Mouse (Mus musculus) right cerebral cortex, postnatal 4 days (tissue): Measurements from ENCODE around the gene Fam69b.
A peak's percentile ranks its signal among the peaks of the same experiment; 100 is the strongest.

ENCODE experiments used
- DNase-seq: peaks from one replicate; pipeline ENCODE4 v3.0.0-alpha.2; 2022

Fam69b gene

DNA sequence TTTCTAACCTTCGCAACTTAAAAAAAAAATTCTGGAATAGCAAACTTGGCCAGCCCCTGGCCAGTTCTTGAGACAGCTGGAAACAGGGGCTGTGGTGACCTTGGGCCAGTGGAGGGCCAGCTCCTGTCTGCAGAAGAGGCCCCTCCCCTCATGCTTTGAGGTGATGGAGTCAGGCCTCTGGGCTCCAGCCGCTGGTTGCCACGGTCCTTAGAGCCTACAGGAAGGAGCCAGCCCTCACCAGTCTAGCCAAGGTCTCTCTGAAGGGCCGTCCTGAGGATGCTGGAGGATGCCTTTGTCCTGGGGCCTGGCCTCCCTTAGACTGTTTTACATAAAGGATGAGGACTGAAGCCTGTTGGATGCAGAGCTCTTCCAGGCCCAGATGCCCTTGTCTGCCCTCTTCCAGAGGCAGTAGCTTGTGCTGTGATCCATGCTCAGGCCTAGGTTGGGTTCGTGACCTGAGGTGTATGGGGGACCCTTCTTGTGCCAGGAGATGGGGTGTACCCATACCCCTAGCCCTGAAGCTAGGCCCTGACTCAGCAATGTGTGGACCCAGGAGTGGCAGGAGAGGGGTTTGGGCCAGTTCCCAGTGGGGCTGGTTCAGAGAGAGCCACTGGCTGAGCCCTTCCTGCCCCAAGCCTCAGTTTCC is 658 bp downstream of the Fam69b start:
- DNase-seq, result peak; percentile 21

GRCm38 (mm10) chr2:26632541-26633395 is 4.5 kb downstream of the Fam69b start:
- no peak for DNase-seq

GRCm38 (mm10) chr2:26633953-26634530 is 5.8 kb downstream of the Fam69b start:
- DNase-seq, result no peak

- DNase-seq, result no peak
Measured at GRCm38 (mm10) chr2:26634629-26635488, 6.6 kb downstream of the Fam69b start.

DNA sequence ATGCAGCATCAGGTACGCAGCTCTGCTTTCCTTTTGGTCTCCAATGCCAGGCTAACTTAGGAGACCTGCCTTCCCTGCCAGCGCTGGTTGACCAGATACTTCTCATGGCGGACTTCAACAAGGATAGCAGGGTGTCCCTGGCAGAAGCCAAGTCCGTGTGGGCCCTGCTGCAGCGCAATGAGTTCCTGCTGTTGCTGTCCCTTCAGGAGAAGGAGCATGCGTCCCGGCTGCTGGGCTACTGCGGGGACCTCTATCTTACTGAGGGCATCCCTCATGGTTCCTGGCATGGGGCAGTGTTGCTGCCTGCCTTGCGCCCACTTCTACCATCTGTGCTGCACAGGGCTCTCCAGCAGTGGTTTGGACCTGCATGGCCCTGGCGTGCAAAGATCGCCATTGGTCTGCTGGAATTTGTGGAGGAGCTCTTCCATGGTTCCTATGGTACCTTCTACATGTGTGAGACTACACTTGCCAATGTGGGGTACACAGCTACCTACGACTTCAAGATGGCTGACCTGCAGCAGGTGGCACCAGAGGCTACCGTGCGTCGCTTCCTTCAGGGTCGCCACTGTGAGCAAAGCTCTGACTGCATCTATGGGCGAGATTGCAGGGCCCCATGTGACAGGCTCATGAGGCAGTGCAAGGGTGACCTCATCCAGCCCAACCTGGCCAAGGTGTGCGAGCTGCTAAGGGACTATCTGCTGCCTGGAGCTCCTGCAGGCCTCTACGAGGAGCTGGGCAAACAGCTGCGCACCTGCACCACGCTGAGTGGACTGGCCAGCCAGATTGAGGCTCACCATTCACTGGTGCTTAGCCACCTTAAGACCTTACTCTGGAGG is 7.5 kb downstream of the Fam69b start:
- DNase-seq, result no peak

GRCm38 (mm10) chr2:26636325-26636635 is 8.0 kb downstream of the Fam69b start:
- no peak for DNase-seq

DNA sequence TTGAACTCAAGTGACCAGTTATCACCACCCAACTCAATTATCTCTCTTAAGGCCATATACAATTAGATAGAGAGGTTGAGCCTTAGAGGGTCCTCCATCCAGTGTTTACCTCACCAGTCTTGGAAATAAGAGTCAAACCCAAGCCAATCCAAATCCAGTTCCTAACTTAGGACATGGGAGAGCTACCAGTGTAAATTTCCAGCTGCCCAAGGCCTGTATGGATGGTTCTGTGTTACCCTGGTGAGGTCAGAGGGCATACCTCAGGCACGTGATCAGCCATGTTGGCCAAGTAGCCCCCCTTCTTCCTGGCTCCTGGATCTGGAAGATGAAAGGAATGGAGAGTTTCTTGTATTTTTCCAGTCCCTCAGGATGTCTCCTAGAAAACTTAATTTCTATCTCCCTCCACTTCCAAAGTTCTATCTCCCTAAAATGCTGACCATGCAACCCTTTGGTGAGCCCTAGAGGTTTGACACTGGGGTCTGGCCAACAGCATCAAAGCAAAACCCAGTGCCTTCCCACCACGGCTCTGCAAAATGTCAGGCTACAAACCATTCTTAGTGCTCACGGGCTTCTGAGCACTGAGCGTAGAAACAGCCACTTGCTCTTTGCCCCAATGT is 9.2 kb downstream of the Fam69b start:
- DNase-seq, result no peak

- DNase-seq, result no peak
Measured at GRCm38 (mm10) chr2:26638039-26638438, 9.8 kb downstream of the Fam69b start.

GRCm38 (mm10) chr2:26638572-26638971 is 10.3 kb downstream of the Fam69b start:
- DNase-seq, result no peak

DNA sequence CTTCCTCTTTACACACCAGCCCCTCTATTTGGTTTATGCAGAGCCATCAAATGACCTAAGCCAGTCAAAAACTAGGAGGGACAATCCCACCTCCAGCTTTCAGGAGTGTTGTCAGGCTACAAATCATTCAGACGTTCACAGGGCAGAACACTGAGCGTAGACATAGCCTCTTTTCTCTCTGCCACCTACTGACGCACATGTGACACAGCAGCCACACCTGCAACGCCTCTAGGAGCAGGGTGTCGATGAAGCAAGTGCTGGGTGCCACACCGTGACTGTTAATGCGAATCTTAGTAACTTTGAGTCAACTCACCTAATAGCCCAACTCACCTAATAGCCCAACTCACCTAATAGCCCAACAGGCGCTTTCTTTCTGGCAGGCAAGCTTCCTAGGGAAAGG is 10.8 kb downstream of the Fam69b start:
- DNase-seq, result no peak

DNA sequence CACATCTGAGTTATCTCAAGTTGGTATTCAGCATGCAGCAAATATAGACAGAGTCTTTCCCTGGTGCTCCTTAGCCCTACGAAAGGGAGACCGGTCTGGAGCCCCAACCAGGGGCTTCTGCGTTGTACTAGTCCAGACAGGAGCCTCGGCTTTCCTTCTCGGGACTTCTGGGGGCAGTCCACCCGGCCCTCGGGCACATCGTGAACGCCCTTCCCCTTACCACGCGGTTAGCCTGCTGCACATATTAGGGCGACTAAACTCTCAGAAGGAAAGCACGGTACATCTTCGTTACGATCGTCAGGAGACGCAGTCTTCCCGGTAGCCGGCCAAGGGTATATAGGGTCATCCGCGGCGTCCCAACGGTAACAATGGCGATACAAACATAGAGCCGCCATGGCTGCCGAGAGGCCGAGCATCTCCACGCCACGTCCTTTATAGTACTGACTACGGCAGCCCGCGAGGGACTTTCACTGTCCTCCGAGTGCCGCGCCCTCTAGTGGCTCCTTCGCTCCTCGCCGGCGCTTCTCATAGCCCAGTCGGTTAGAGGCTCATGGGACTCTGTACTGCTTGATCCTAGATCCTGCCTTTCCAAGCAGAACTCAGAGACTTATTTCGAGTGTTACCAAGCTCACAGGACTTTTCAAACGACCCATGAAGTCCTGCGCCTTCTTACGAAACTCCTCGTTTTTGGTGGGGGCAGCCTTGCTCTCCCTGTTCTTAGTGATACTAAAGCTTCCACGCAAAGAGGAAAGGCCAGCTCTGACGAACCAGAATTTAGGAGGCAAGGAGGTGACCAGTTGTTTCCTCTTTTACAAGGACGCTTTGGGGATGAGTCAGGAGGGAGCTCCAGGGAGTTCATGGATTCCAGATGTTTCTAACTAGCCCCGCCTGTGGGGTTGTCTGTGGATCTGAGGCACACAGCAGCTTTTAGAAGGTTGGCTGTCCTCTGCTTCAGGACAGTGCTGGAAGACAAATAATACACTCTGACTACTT is 11.9 kb downstream of the Fam69b start:
- DNase-seq, result peak; percentile 100

DNA sequence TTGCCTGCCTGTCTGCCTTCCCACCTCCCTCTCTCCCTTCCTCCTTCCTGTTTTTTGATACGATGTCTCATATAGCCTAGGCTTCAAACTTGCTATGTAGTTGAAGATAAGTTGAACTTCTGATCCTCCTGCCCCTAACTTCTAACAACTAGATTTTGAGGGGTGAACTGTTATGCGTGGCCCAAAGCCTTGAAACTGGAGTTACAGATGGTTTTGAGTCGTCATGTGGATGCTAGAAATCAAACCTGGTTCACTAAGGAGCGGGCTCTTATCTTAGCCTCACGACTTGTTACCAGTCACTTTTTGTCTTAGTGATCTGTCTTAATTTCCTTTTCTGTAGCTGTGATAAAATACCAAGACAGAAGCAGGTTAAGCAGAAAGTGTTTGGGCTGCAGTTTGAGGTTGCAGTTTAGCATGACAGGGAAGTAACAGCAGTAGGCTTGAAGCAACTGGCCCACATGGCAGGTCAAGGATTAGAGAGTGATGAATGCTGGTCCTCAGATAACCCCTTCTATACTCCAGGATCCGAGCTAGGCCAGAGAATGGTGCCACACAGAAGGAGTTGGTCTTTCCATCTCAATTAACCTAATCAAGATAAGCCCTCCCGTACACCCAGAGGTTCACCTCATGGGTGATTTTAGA is 12.9 kb downstream of the Fam69b start:
- DNase-seq, result no peak

DNA sequence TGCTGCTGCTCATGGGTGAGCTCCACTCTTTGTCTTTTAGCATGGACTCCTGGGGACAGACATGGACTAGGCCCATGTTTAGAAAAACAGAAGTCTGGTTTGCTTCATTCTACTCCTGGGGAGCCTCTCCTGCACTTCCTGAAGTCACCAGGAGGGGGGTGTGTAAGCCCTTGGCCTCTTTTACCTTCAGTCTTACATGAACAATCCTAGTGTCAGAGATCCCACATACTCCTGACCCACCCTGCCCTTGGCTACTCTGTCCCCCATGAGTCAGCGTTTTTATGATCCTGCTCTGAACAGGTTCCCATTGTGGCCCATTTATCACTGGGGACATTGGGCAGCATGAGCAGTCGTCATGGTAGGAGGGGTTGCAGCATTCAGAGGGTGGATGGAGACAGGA is 15.7 kb downstream of the Fam69b start:
- no peak for DNase-seq

GRCm38 (mm10) chr2:26646643-26647293 is 18.5 kb downstream of the Fam69b start:
- peak; percentile 67 for DNase-seq

DNA sequence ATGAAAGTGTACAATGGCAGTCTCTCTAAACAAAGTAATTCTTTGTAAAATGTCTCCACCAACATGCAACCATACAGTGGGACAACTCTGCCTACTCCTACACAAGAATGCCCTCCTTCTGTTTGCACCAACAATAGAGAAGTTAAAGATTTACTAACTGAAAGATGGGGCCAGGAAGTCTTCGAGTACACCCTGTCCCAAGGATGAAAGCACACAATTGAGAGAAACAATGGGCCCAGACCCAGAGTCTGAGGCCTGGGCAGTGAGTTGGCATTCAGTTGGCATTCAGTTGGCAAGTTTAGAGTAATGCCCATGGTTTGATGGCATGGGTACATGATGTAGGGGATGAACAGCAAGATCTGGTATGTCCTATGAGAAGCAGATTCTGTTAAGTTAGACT is 26.4 kb downstream of the Fam69b start:
- no peak for DNase-seq

- DNase-seq, result no peak
Measured at GRCm38 (mm10) chr2:26657426-26657825, 29.2 kb downstream of the Fam69b start.

DNA sequence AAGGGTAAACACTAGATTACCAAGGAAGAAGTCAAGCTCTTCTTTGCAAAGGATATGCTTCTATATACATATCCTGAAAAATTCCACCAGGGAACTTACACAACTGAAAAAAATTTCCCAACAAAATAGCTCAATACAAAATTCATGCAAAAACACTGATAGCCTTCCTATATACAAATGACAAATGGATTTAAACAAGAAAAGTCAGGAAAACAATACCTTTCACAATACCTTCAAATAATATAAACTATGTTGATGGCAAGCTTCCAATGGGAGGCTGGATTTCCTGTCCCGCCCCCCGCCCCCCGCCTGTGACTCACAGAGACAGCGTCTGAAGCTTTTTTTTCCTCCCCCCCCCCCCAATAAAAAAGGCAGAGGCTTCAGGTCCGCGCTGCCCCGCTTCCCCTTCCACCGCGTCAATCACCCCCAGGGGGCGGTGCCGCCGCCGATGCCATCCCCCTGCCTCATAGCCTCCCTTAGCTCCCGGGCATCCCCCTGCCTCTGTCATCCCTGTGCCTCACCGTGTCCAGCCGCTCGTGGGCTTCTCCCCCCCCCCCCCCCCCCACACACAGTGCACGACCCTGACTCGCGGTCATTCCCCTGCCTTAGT is 33.0 kb downstream of the Fam69b start:
- DNase-seq, result peak; percentile 33

- no peak for DNase-seq
Measured at GRCm38 (mm10) chr2:26661768-26662508, 33.7 kb downstream of the Fam69b start.
